1 mouse cellular context compared by ENCODE assay signal in the genomic region with DNA sequence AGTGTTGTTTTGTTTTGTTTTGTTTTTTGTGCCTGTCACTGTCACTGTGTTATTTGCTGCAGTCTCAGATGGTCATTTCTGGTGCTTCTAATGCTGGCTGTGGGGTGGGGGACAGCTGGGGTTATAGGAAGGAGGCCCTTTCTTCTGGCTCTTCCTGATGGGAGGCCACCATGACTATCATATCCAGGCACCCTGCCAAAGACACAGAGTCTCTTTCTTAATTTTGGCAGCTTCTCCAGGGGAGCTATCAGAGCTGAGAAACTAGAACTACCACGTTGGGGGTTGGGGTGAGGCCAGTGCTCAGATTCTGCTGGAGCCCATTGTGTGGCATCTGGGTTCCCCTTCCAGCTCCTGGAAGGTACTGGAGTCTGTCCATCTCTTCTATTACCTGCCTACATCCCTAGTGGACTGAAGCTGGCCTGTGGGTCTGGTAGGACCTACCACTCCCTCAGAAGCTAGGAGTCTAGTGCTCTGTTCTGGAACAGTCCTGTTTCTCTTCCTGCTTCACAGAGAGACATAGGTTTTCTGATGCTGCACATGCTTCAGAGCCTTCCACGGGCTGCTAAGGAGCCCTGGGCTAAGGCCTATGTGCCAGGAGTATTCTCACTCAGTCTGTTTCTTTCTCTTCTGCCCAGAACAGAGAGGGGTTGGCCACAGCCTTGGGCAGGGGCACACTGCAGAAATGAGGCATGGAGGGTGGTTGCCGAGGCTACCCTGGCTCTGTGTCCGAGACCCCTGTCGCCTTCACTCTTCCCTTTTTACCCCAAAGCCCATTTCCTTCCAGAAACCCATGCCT.
TF ChIP-seq lines count a peak whose summit lies in the region.

No protein-coding gene starts in this region.

TF ChIP-seq in MEL, 35 proteins besides CTCF, POLR2A, EP300 and RAD21 (continued from another document):
- TF ChIP-seq USF2 (IDR thresholded peaks at IDR 0.05; ENCODE audit: borderline replicate concordance in 1 of 2, insufficient read depth in 1 of 2, low read depth in 1 of 2, low read length in 2 of 2): no peak
